Mouse (Mus musculus) lung, adult 2 months (tissue): Measurements from ENCODE around the gene Wdr6.

Experiments
- CTCF ChIP-seq: fragments of 200-500 bp; IDR thresholded peaks from 2 replicates; pipeline ENCODE4 v1.5.1; 2011; ENCODE audit warnings: mild to moderate bottlenecking, low read length, control low read depth; ENCODE audit not compliant: insufficient read depth
- POLR2A ChIP-seq: fragments of 200-500 bp; IDR thresholded peaks from 2 replicates; pipeline ENCODE4 v1.6.1; 2011; ENCODE audit warnings: low read depth, mild to moderate bottlenecking, control low read depth, low read length, borderline replicate concordance; ENCODE audit errors: extremely low read depth

GRCm38 (mm10) chr9:108568511-108568921, 10.0 kb downstream of the Wdr6 start:
- TF ChIP-seq CTCF (no peak), POLR2A (no peak)
